Mouse (Mus musculus): ENCODE measurements around the gene Tbcd.

DNA sequence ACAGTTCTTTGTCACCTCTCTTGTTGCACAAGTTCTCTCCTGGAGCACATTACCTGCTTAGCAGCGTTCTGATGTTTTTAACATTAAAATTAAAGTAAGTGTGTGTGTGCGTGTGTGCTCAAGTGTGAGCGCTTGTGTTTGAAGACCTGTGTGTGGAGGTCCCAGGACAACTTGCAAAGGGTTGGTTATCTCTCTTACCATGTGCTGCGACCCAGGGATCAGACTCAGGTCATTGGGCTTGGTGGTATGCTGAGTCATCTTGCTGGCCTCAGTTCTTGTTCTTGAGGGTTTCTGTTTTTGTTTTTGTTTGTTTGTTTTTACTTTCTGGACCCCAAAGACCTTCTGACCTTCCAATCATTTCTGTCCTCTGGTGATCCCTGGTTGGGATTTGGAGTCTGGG is 96.2 kb downstream of the Tbcd start:
- TF ChIP-seq USF1 (IDR thresholded peaks at IDR 0.05; ENCODE audit: low read depth), result no peak
- TF ChIP-seq POLR2A (IDR thresholded peaks at IDR 0.05; ENCODE audit: insufficient read length, low read depth), result no peak
- TF ChIP-seq POLR2AphosphoS2 (IDR thresholded peaks at IDR 0.05; ENCODE audit: insufficient read length, low read depth), result no peak
- no peak for TF ChIP-seq TCF3 (IDR thresholded peaks at IDR 0.05; ENCODE audit: insufficient read length, low read depth)
- TF ChIP-seq MAX (IDR thresholded peaks at IDR 0.05; ENCODE audit: low read depth), result no peak
- TF ChIP-seq TCF12 (IDR thresholded peaks at IDR 0.05; ENCODE audit: insufficient read depth, poor library complexity, severe bottlenecking), result no peak
- no peak for TF ChIP-seq CEBPB (IDR thresholded peaks at IDR 0.05; ENCODE audit: insufficient read depth, poor library complexity, severe bottlenecking)
- TF ChIP-seq E2F4 (IDR thresholded peaks at IDR 0.05; ENCODE audit: insufficient read depth), result no peak
